Mouse (Mus musculus) frontal cortex, postnatal 10 days (tissue): ENCODE results near the gene Gm1043.

Experiments used
- DNase-seq, 2 experiments: peaks; one replicate each; pipeline ENCODE4 v3.0.0; 2022; ENCODE audit warnings: low spot score in 2 of 2, mixed read lengths in 1 of 2

Gene Gm1043

GRCm38 (mm10) chr5:37085241-37085640 lies at the start of gene Gm1043:
Gene Gm1043 (plus strand): TSS chr5:37085370.
- no peak for DNase-seq

- DNase-seq = no peak
Observed at GRCm38 (mm10) chr5:37035896-37036295, 49.3 kb upstream of the Gm1043 start.

GRCm38 (mm10) chr5:37036884-37037283 lies 48.3 kb upstream of the Gm1043 start:
- no peak for DNase-seq

- DNase-seq = no peak
Observed at GRCm38 (mm10) chr5:37039908-37040307, 45.3 kb upstream of the Gm1043 start.

GRCm38 (mm10) chr5:37040711-37041110 lies 44.5 kb upstream of the Gm1043 start:
- DNase-seq = no peak

- no peak for DNase-seq
Observed at GRCm38 (mm10) chr5:37041651-37042050, 43.5 kb upstream of the Gm1043 start.

- no peak for DNase-seq
Observed at GRCm38 (mm10) chr5:37042934-37043333, 42.2 kb upstream of the Gm1043 start.

GRCm38 (mm10) chr5:37044793-37045192 lies 40.4 kb upstream of the Gm1043 start:
- DNase-seq = no peak

GRCm38 (mm10) chr5:37045582-37045981 lies 39.6 kb upstream of the Gm1043 start:
- no peak for DNase-seq

GRCm38 (mm10) chr5:37046791-37047190 lies 38.4 kb upstream of the Gm1043 start:
- DNase-seq = no peak

- no peak for DNase-seq
Observed at GRCm38 (mm10) chr5:37047206-37047915, 37.8 kb upstream of the Gm1043 start.

GRCm38 (mm10) chr5:37047992-37048391 lies 37.2 kb upstream of the Gm1043 start:
- DNase-seq = no peak

GRCm38 (mm10) chr5:37049111-37049510 lies 36.1 kb upstream of the Gm1043 start:
- no peak for DNase-seq

GRCm38 (mm10) chr5:37050521-37051373 lies 34.4 kb upstream of the Gm1043 start:
- DNase-seq = no peak

GRCm38 (mm10) chr5:37051374-37052100 lies 33.6 kb upstream of the Gm1043 start:
- no peak for DNase-seq

- DNase-seq = no peak
Observed at GRCm38 (mm10) chr5:37052846-37053245, 32.3 kb upstream of the Gm1043 start.

GRCm38 (mm10) chr5:37055789-37056188 lies 29.4 kb upstream of the Gm1043 start:
- DNase-seq = no peak

GRCm38 (mm10) chr5:37056471-37056870 lies 28.7 kb upstream of the Gm1043 start:
- no peak for DNase-seq

GRCm38 (mm10) chr5:37061612-37062011 lies 23.6 kb upstream of the Gm1043 start:
- DNase-seq = no peak

GRCm38 (mm10) chr5:37064454-37065449 lies 20.4 kb upstream of the Gm1043 start:
- no peak for DNase-seq
